Mouse (Mus musculus): ENCODE measurements around the gene Foxm1.

Foxm1 gene

DNA sequence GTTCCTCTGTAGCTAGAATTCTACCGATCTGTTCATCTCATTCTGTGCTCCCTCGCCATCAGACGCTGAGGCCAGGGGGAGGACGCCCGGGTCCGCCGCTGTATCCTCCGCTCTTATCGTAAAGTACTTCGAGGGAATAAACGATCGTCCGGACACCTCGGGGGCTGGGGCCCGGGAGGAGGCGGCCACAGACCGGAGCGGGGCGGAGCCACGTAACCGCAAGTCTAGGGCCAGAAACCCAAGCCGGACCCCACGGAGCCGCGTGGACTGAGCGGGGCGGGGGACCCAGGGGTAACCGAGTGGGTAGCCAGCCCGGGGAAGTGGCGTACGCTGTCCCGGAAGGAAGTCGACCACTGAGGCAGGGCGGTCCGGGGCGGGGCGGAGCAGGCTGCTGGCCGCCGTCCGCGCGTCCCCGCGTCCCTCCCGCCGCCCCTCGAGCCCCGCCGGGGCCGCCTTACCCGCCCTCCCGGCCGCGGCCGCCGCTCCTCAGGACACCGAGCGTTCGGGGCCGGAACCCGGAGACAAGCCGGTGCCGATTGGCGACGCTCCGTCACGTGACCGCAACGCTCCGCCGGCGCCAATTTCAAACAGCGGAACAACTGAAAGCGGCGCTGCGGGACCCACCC is at the start of gene Foxm1, which contains the start of gene Rhno1:
Gene Foxm1 (plus strand): TSS at position 587 of the 626 bp plus-strand sequence.
Gene Rhno1 (minus strand): TSS at position 531 of the 626 bp plus-strand sequence.
- peak; percentile 87 to 93 for DNase-seq (ENCODE audit: low spot score in 2 of 2)

DNA sequence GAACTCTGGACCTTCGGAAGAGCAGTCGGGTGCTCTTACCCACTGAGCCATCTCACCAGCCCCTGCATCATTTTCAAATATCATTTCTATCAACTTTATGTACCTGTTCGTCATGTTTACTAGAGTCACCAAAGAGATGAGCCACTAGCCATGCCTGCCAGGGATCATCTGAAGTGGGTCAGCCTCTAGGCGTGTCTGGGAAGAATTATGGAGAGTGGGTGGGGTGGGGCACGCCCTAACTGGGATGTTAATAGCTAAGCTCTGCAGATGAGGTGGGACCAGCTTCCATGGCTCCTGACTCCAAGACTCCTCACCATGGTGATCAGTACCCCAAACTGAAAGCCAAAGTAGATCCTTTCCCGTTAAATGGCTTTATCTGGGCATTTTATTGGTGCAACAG is 48.0 kb upstream of the Foxm1 start:
- DNase-seq (ENCODE audit: low spot score in 2 of 2): no peak

DNA sequence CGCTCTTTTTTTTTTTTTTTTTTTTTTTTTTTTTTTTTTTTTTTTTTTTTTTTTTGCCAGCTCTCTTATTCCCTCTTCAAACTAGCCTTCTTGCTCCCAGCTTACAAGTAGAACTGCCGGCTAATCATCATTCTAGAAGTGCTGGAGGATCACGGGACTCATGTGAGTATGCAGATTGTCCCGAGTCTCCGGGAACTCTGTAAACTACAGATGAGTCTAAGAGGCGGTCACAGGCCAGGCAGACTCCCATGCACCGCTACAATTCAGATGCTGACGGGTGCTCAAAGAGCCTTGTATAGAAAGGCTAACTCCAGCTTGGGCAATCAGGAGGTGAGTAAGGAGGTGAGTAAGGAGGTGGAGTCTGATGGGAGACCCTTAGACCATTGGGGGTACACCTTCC is 47.2 kb upstream of the Foxm1 start:
- DNase-seq (ENCODE audit: low spot score in 2 of 2): no peak

DNA sequence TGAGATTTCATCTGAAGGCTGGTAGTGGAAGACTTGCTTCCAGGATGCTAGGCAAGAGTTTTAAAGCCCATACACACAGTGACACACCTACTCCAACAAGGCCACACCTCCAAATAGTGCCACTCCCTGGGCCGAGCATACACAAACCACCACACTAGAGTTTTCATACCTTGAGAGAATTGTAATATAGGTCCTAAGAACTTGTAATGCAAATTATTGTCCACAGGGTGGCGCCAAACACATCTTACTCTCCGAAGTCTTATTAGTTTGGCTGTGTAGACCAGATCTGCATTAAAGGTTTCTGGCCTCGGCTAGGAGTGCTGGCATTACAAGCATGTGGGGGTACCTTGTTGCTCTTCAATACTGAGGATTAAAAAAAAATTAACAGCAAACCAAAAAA is 44.5 kb upstream of the Foxm1 start:
- DNase-seq (ENCODE audit: low spot score in 2 of 2): peak; percentile 40 to 72

DNA sequence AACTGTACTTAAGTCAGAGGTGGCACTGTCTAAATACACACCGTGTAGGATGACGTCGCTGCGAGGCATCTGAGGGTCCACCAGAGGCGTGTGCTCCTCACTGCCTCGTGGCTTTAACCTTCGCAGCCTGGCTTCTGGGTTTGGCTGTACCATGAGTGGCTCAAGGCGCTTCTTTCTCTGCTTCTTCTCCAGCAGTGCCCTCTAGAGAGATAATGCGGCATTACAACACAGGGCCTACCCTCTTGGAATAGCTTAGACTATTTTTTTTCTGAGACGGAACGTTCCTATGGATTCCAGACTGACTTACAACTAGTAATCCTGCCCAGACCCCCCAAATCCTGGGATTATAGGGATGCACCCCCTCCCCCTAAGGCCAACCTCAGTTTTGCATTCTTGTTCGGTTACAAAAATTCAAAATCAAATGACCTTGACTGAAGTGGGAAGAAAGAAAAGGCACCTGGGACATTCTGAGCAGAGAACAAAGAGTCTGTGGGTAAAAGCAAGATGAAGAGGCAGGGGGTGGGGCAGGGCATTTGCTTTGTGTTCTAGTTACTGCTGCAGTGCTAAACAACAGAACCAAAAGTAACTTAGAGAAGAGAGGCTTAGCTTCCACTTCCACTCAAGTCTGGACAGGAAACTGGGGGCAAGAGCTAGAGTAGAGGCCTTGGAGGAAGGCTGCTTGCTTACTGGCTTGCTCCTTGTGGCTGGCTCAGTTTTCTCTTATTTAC is 28.2 kb upstream of the Foxm1 start:
- DNase-seq (ENCODE audit: low spot score in 2 of 2): peak; percentile 50 to 80

DNA sequence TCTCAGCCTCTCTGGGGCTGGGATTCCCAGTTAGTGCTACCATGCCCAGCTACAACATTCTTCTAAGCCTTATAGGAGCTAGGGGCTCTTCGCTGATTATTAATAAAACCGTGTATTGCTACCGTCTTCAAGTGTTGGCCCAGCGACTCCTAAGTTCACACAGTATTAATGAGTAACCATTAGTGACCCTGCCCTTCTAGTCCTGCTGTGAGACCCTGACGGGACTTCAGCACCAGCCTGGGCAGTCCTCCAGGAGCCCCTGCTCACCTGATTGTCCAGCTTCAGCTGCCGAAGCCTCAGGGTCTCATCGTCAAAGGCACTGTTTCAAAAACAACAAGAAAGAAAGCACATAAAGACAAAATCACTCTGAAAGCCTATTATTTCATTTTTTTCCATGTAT is 25.3 kb upstream of the Foxm1 start:
- DNase-seq (ENCODE audit: low spot score in 2 of 2): no peak

DNA sequence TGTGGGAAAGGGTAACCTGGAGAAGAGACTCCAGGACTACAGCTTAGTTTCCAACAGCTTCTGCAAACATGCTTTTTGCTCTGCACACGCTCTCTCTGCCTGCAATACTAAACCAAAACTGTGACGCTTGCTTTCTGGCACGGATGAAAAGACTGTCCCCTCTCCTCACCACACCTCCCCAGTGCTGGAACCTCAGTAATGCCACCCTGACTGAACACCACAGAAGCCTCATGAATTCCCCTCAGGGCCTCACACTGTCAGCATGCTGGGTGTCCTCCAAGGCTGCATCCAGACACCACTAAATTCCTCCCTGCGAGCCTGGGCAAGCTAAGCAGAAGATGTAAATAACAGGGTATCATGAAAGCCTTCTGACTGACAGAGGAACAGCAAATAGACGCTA is 23.9 kb upstream of the Foxm1 start:
- DNase-seq (ENCODE audit: low spot score in 2 of 2): no peak

DNA sequence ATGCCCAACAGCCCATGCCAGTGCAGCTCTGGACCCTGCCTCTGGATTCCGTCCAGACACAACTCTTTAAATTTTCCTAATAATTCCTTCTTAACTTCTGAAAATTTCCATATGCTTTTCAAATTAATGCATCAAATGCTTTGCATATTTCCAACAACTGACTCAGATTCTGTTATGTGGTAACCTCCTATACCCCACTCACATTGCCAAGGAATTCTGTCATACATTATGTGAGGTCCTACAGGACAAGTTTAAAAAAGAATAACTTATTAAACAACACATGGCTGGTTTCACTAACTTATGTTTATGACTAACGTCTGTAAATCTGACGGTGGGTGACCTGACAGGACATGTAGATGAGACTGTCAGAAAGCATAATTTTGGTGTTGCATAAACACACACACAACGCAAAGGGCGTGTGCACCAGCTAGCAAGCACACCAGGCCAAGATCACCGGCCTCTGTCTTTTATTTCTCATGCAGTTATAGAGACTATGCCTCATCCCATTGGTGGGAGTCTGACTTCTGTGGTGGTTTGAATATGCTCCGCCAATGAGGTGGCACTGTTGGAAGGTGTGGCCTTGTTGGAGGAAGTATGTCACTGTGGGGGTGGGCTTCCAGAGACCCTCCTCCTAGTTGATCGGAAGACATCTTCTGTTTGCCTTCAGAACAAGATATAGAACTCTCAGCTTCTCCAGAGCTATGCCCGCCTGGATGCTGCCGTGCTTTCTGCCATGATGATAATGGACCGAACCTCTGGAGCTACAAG is 20.6 kb upstream of the Foxm1 start:
- no peak for DNase-seq (ENCODE audit: low spot score in 2 of 2)

DNA sequence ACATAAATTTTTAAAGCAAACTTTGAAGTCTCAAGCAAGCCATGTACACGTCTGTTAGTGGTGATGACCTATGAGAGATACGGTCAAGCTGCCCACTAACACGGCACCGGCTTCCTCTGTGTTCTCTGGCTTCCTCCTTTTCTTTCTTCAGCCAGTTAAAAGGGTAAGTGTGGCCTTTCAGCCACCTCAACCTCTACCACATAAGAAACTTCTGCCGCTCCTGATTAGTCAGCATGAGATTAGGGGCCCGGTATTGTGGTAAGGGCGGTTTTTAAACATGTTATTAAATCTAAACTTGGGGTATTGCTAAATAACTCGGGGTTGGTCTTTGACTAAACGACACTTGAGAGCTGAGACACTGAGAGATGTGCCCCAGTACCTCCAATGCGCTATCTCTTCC is 17.1 kb upstream of the Foxm1 start:
- DNase-seq (ENCODE audit: low spot score in 2 of 2): no peak

DNA sequence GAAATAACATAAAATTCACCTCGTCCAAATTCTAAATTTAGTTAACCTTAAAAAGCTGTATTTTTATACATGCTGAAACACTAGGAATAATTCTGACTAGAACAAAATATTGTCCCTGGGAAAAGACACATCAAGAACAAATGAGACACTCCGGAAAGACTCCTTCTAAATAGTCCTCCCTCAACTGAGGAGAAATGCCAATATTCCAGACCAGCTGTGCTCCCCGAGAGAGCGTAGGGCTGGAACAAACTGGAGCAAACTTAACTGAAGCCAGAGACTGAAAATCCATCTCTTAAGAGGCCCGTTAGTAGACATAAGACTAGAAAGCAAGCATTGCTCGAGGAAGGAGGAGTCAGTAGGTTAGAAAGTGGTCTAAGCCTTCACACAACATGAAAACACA is 16.0 kb upstream of the Foxm1 start:
- no peak for DNase-seq (ENCODE audit: low spot score in 2 of 2)

DNA sequence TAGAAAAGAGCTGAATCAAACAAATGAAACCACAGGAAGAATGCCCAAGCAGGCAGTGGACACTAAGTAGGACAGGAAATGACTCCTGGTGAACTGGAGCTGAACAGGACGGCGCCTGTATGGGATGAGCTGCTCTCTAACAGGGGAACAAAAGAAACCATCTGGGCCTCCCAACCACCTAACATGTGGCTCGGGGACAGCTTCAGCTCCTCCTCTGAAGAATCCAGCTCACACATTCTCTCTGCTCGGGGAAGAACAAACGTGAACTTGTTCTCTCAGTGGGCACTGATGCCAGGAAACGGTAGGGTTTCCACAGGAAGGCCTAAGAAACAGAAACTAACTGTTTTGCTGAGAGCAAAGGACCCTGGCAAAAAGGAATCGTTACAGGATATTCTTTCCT is 13.1 kb upstream of the Foxm1 start:
- no peak for DNase-seq (ENCODE audit: low spot score in 2 of 2)

DNA sequence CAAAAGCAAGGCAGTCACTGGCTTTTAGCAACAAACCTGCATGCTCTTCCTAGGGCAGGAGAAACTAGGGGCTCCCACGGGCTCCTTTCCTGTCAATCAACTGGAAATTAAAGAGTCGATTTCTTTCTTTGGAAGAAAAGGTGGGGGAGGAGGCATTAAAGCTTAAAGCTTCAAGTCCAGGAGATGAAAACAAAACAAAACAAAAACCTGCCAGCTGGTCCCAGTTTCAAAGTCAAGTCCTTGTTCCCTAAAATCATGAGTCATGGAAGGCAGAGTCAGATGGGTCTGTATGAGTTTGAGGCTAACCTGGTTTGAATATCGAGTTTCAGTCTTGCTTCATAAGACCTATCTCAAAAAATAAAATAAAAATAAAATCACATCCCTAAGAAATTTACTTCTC is 8.6 kb upstream of the Foxm1 start:
- DNase-seq (ENCODE audit: low spot score in 2 of 2): no peak

DNA sequence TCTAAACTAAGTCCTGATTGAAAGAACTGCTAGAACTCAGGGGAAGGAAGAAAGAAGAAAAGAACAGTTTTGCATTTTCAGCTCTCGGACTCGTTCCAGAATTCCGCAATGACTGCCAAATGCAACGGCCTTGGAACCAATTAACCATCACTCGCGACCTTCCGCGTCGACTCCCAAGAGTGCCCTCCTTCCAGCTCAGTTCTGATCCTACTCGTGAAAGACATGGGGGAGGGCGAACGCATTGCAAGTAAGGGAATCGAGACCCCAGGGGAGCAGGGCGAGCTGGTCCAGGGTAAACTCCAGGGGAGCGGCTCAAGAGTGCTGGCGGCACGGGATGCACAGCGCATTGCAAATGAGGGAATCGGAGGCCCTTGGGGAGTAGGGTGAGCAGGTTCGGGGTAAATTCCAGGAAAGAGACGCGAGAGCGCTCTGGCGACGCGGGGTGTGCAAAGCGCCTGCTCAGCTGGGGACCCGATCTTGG is 7.5 kb upstream of the Foxm1 start:
- DNase-seq (ENCODE audit: low spot score in 2 of 2): no peak

DNA sequence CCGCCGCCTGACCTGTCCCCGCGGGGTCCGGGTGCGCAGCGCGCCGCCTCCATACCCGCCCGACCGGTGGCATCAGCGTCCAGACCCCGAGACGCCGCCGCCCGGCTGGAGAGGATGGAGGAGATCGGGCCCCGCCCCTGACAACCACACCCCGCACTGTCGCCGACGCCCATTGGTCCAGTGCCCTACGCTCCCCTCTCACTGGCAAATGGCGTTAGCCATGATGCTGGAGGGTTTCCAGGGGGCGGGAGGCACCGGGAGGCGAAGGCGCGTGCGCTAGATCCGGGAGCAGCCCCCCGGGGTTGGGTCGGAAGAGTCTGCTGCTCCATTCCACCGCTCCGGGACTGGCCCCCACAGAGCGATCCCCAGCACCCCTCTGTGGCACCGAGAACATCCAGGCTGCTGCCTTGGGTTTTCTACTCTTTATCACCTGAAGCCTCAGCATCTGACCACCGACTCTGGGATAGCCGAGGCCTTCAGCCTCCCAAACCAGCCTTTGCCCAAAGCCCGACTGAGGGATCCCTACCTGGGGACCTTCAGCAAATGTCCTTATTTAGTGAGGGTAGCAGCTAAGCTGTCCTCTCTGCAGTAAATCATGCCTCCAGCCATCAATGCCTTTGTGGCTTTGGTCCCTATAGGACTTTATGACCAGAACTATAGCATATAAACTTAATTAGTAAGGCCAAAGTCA is 6.9 kb upstream of the Foxm1 start, which contains the start of gene Tulp3:
Gene Tulp3 (minus strand): TSS at position 126 of the 691 bp plus-strand sequence.
- DNase-seq (ENCODE audit: low spot score in 2 of 2): peak; percentile 85 to 91

DNA sequence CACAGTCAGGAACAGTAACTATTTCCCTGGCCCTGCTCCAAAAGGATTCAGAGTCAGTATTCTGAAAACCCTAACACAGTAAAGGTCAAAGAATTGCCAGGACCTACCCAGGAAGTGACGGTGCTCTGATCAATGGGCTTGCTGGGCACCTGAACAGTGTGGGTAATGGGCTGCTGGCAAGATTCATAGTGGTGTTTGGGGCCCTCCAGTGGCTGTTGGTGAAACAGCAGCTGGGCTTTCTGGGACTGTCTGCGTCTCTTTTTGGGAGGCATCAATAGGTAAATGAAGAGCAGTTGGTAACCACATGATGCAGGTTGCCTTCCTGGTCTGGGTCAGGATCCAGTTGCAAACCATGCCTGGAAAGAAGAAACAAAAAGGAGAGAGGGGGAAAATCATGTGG is 3.8 kb upstream of the Foxm1 start:
- peak; percentile 65 to 85 for DNase-seq (ENCODE audit: low spot score in 2 of 2)

DNA sequence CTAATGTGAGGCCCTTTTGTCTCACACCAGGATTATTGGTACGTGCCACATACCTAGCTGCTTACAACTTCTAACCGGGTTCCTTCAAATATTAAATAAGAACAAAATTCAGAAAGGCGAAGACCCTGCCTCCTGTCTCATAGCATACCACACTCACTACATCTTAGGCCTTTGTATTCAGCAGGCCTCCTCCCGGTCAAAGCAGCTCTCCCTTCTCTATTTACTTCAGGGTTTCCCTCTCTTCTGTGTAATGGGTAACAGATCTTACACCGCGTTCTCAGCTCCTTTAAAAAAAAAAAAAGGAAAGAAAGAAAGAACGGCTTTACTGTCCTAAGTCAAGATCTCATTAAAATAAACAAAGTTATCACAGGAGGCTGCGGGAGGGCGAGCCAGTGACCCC is 866 bp upstream of the Foxm1 start:
- DNase-seq (ENCODE audit: low spot score in 2 of 2): no peak

DNA sequence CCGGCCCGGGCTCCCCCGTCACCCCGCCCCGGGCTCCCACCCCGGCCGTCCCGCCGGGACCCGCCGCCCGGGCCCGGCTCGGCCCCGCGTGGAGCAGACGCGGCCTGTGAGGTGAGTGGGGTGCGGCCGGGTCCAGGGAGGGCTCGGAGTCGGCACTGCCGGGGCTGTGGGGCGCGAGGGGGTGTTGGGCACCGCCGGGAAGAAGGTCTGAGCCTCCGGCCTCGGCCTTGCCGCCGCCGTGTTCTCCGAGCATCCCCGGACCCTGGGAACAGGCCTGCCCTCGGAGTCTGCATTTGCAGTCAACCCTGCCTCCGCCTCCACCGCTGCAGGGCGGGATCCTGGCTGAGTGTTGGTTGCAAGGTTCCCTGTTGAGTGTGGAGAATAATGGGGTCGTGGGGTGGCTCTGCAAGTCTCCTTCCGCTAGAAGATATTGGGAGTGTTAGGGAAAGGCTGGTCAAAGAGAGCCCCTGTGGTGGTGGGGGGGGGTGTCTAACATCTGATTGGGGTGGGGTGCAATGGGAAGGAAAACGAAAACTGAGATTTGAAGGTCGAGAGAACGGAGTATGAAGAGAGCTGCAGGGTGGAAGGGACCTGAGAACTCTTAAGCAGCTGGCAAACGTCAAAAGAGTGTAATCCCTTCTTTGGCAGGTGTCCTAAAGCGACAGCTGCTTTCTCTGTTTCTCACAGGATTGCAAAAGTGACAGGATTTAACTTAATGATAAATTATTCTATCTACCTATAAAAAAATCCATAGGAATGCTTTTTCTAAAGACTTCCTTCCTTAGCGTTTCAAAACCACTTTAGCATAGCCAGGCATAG is 449 bp downstream of the Foxm1 start:
- DNase-seq (ENCODE audit: low spot score in 2 of 2): no peak

DNA sequence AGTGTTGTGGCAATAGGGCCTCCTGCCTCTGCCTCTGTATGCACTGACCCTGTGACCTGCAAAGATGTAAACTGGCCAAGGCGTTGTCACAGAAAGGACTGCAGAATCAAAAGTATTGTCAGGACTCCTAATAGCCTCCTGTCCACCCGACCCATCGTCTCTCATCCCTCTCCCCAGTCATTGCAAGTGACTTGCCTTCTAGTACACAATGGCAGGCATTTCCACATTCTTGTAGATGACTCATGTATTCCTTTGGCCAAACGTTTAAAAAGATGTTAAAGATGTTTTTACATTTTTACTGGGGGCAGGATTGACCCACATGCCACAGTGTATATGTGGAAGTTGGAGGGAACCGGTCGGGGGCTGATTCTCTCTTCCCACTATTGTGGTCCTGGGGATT is 2.0 kb downstream of the Foxm1 start:
- DNase-seq (ENCODE audit: low spot score in 2 of 2): no peak

DNA sequence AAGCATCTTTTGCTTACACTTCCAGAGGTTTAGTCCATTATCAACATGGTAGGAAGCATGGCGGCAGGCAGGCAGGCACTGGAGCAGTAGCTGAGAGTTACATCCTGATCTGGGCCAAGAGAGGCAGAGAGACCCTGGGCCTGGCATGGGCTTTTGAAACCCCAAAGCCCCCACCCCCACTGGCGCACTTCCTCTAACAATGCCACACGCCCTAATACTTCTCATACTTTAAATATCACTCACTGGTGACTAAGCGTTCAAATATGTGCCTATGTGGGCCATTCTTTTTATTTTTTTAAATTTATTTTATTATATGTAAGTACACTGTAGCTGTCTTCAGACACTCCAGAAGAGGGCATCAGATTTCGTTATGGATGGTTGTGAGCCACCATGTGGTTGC is 3.7 kb downstream of the Foxm1 start:
- no peak for DNase-seq (ENCODE audit: low spot score in 2 of 2)

DNA sequence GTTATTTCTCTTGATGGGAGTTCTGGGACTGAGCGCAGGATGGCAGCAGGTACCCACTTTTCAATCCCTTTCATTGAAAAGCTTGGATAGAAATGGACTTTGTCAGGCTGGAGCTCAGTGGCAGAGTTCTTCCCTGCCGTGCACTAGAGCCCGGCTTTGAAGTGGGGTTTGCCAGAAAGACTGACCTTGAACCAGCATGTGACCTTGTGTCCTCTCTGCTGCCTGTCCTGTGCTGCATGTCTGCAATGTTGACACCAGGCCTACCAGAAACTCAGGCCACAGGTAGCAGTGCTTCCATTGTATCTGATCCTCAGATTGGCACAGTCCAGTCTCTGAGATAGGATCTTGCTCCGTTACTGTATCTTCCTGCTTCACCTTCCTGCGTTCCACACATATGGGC is 7.3 kb downstream of the Foxm1 start:
- DNase-seq (ENCODE audit: low spot score in 2 of 2): no peak

DNA sequence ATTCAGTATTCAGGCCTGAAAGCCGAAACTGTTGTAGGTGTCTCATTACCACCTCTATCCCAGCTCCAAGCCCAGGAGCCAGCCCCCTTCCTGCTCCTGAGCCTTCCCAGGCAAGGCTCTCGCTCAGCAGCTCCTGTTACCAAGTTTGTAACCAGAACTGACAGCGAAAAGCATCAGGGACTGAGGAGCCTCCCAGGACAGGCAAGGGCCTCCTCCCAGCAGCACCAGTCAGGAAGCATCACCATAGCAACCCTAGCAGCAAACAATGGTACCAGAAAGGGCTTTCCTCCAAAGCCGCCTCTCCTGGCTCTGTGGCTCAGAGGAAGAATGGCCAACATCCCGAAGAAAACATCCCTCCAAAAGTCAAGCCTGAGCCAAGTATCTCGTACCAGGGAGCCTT is 12.4 kb downstream of the Foxm1 start, which contains the start of the genes Tex52 and Gm44596:
Gene Tex52 (plus strand): TSS at position 265 of the 400 bp plus-strand sequence.
Gene Gm44596 (plus strand): TSS at position 312 of the 400 bp plus-strand sequence.
- DNase-seq (ENCODE audit: low spot score in 2 of 2): no peak
